Mouse (Mus musculus) layer of hippocampus, adult 9-11 months (tissue): ENCODE results near the gene Ice2.

Source experiments
- DNase-seq: peaks from one replicate; pipeline ENCODE4 v3.0.0; 2022

The Ice2 gene

GRCm38 (mm10) chr9:69463046-69463445 is 65.3 kb downstream of the Ice2 start:
- no peak for DNase-seq

GRCm38 (mm10) chr9:69464109-69464756 is 66.5 kb downstream of the Ice2 start:
- no peak for DNase-seq

GRCm38 (mm10) chr9:69466098-69466497 is 68.4 kb downstream of the Ice2 start:
- DNase-seq, result no peak

- no peak for DNase-seq
These were observed 69.7 kb downstream of the Ice2 start for GRCm38 (mm10) chr9:69467310-69467939.

- no peak for DNase-seq
These were observed 71.3 kb downstream of the Ice2 start for GRCm38 (mm10) chr9:69468991-69469390.

- no peak for DNase-seq
These were observed 72.7 kb downstream of the Ice2 start for GRCm38 (mm10) chr9:69470362-69470761.

GRCm38 (mm10) chr9:69470921-69471320 is 73.2 kb downstream of the Ice2 start:
- no peak for DNase-seq

GRCm38 (mm10) chr9:69472724-69473123 is 75.0 kb downstream of the Ice2 start:
- no peak for DNase-seq

GRCm38 (mm10) chr9:69475873-69476272 is 78.2 kb downstream of the Ice2 start:
- DNase-seq, result no peak

GRCm38 (mm10) chr9:69477195-69477823 is 79.6 kb downstream of the Ice2 start:
- DNase-seq, result no peak

GRCm38 (mm10) chr9:69477824-69478222 is 80.1 kb downstream of the Ice2 start:
- DNase-seq, result no peak

GRCm38 (mm10) chr9:69480344-69480743 is 82.6 kb downstream of the Ice2 start:
- DNase-seq, result peak; percentile 74
